Mouse (Mus musculus) brain, embryonic 14.5 days (tissue): ENCODE measurements around the gene Cdk14.

Experiments
- CTCF ChIP-seq: fragments of 200-500 bp; IDR thresholded peaks from 2 replicates; pipeline ENCODE4 v1.5.1; 2012; ENCODE audit warnings: inconsistent platforms, mild to moderate bottlenecking, moderate library complexity, borderline replicate concordance; ENCODE audit not compliant: insufficient read depth, insufficient read length; ENCODE audit errors: extremely low read depth
- POLR2A ChIP-seq: fragments of 200-500 bp; IDR thresholded peaks from 2 replicates; pipeline ENCODE4 v1.6.1; 2012; ENCODE audit warnings: mild to moderate bottlenecking, inconsistent platforms, borderline replicate concordance; ENCODE audit not compliant: poor library complexity, insufficient read depth, insufficient read length, severe bottlenecking; ENCODE audit errors: extremely low read depth

GRCm38 (mm10) chr5:5360338-5360737 lies 59.8 kb downstream of the Cdk14 start:
- no peak for TF ChIP-seq CTCF
- no peak for TF ChIP-seq POLR2A
